In genomic region chr7:126583251-126583709, GRCm38 (mm10) we compare ENCODE assay signal across 8 mouse cellular contexts. TPM values are rescaled to one million over a fixed set of nuclear protein-coding genes. Genes with fewer than 3 reads are reported as not detected.
A peak's percentile ranks its signal among the peaks of the same experiment; 100 is the strongest.
DNase-seq lines count a peak whose midpoint lies in the region; ATAC-seq and TF ChIP-seq lines count a peak whose summit lies in the region.

No protein-coding gene starts in this region.

- under 1% methylated on average over 22 of the region's 22 CpGs for WGBS in hindbrain, postnatal 0 days

- H3K27ac ChIP-seq in gastrocnemius, adult 2 months, result peak overlapping the region; percentile 97
- peak overlapping the region; percentile 81 for H3K27ac ChIP-seq in hindbrain, postnatal 0 days

- H3K9me3 ChIP-seq in hindbrain, postnatal 0 days (ENCODE audit: low read length), result no peaks in the 10 kb centered on the region

- intact Hi-C loops in gastrocnemius, adult 2 months (cut with DNase I), result loop anchor here (5.0 kb wide), 1 partner anchor 96 kb away; the partner anchor contains the start of gene Tufm

- H3K4me1 ChIP-seq in hindbrain, postnatal 0 days (ENCODE audit: insufficient read depth, low read length), result 0 out of 2 replicates have a peak, but pooled peaks cover 5% of the 10 kb centered on the region

- H3K9ac ChIP-seq in hindbrain, postnatal 0 days (replicated peaks; ENCODE audit: low read length), result peak overlapping the region; percentile 47

- DNase-seq in ZHBTc4 (ENCODE audit: low read depth, low spot score), result peak; percentile 95
- DNase-seq in gastrocnemius, adult 2 months, result peak; percentile 93
- peak; percentile 93 for DNase-seq in hindbrain, postnatal 0 days (ENCODE audit: low spot score)
- peak; percentile 80 to 81 for DNase-seq in left cerebral cortex, adult 18-20 months (ENCODE audit: low spot score in 2 of 2)
- peak; percentile 87 to 89 for DNase-seq in lung, postnatal 4 days
- peak; percentile 95 for DNase-seq in retina, postnatal 1 day
- DNase-seq in thymus, postnatal 4 days, result peak; percentile 89

- peak; percentile 46; the same call in 1 of the 2 replicates for ATAC-seq in common myeloid progenitor, adult 5-6 weeks (replicated peaks; ENCODE audit: low read depth, poor library complexity, severe bottlenecking)
- peak; percentile 91 for ATAC-seq in hindbrain, postnatal 0 days

- H3K4me3 ChIP-seq in gastrocnemius, adult 2 months, result peak overlapping the region; percentile 86
- peak overlapping the region; percentile 53 for H3K4me3 ChIP-seq in hindbrain, postnatal 0 days (ENCODE audit: low read length)

- TF ChIP-seq CTCF in gastrocnemius, adult 2 months (IDR thresholded peaks at IDR 0.05), result no peak
- TF ChIP-seq CTCF in hindbrain, postnatal 0 days (IDR thresholded peaks at IDR 0.05; ENCODE audit: low read depth), result no peak

- H3K36me3 ChIP-seq in hindbrain, postnatal 0 days (ENCODE audit: insufficient read depth, low read length), result no peaks in the 10 kb centered on the region

- H3K4me2 ChIP-seq in hindbrain, postnatal 0 days (ENCODE audit: low read depth, low read length), result peak overlapping the region; percentile 90

- H3K27me3 ChIP-seq in hindbrain, postnatal 0 days (ENCODE audit: insufficient read depth, low read length), result no peaks in the 10 kb centered on the region

RNA-seq across cellular contexts. Expression of gene Apobr, which starts 1.5 kb away (rescaled TPM):
- total RNA-seq in common myeloid progenitor, adult 5-6 weeks (2017), result 5.7 and 6.5 TPM in 2 replicates
- under 1 TPM; 0.38 to 0.78 TPM for total RNA-seq in gastrocnemius, adult 2 months (2021)
- total RNA-seq in hindbrain, postnatal 0 days (2014; rRNA removed), result 0.25 and 6.3 TPM in 2 replicates
- 0.47 and 0.50 TPM in 2 replicates for polyA plus RNA-seq in hindbrain, postnatal 0 days (2015; fragmentation: Nextera tagmentation; extraction: Ambion mirVana)
- total RNA-seq in left cerebral cortex, adult 18-20 months (2021), result 1 to 10 TPM in 1 of 2 experiments, under 1 TPM in 1; 0.58 to 1.1 TPM

RNA-seq across cellular contexts. Expression of gene Cln3, which starts 2.3 kb away (rescaled TPM):
- 18.1 and 21.2 TPM in 2 replicates for total RNA-seq in common myeloid progenitor, adult 5-6 weeks (2017)
- 10 to 100 TPM in 1 of 2 experiments, 1 to 10 TPM in 1; 9.1 to 13.4 TPM for total RNA-seq in gastrocnemius, adult 2 months (2021)
- 27.7 and 34.2 TPM in 2 replicates for total RNA-seq in hindbrain, postnatal 0 days (2014; rRNA removed)
- polyA plus RNA-seq in hindbrain, postnatal 0 days (2015; fragmentation: Nextera tagmentation; extraction: Ambion mirVana), result 22.3 and 25.1 TPM in 2 replicates
- total RNA-seq in left cerebral cortex, adult 18-20 months (2021), result 10 to 100 TPM; 26.2 to 26.7 TPM

RNA-seq across cellular contexts. Expression of gene Il27, which starts 11.5 kb away (rescaled TPM):
- 0.23 TPM in 1 of 2 replicates, not detected in the other for total RNA-seq in common myeloid progenitor, adult 5-6 weeks (2017)
- total RNA-seq in gastrocnemius, adult 2 months (2021), result not detected
- 0.94 TPM in 1 of 2 replicates, not detected in the other for total RNA-seq in hindbrain, postnatal 0 days (2014; rRNA removed)
- not detected in 2 replicates for polyA plus RNA-seq in hindbrain, postnatal 0 days (2015; fragmentation: Nextera tagmentation; extraction: Ambion mirVana)
- not detected for total RNA-seq in left cerebral cortex, adult 18-20 months (2021)

RNA-seq across cellular contexts. Expression of gene Eif3c, which starts 17.1 kb away (rescaled TPM):
- 231 and 257 TPM in 2 replicates for total RNA-seq in common myeloid progenitor, adult 5-6 weeks (2017)
- total RNA-seq in gastrocnemius, adult 2 months (2021), result 100 to 1,000 TPM; 153 to 163 TPM
- 112 and 118 TPM in 2 replicates for total RNA-seq in hindbrain, postnatal 0 days (2014; rRNA removed)
- 198 and 204 TPM in 2 replicates for polyA plus RNA-seq in hindbrain, postnatal 0 days (2015; fragmentation: Nextera tagmentation; extraction: Ambion mirVana)
- total RNA-seq in left cerebral cortex, adult 18-20 months (2021), result 100 to 1,000 TPM; 182 to 184 TPM

RNA-seq across cellular contexts. Expression of gene Nupr1, which starts 47.4 kb away (rescaled TPM):
- 2.5 and 2.8 TPM in 2 replicates for total RNA-seq in common myeloid progenitor, adult 5-6 weeks (2017)
- 10 to 100 TPM in 1 of 2 experiments, 1 to 10 TPM in 1; 8.8 to 10.9 TPM for total RNA-seq in gastrocnemius, adult 2 months (2021)
- total RNA-seq in hindbrain, postnatal 0 days (2014; rRNA removed), result 5.9 and 6.7 TPM in 2 replicates
- polyA plus RNA-seq in hindbrain, postnatal 0 days (2015; fragmentation: Nextera tagmentation; extraction: Ambion mirVana), result 19.1 and 19.5 TPM in 2 replicates
- total RNA-seq in left cerebral cortex, adult 18-20 months (2021), result 10 to 100 TPM; 20.3 to 22.6 TPM

Comparison
In these comparisons a context has a peak if more than half of its experiments do, and no peak if none do; other contexts are left out.
1. Peak in every context shown above with its lines: DNase-seq, ATAC-seq, H3K4me3 ChIP-seq and H3K27ac ChIP-seq.